Mouse (Mus musculus) hindbrain, embryonic 12.5 days (tissue): ENCODE measurements around the gene Fbxl16. TPM values are rescaled to one million over a fixed set of nuclear protein-coding genes. Genes with fewer than 3 reads are reported as not detected.

Experiments
- ATAC-seq: fragments of 200-750 bp; cut with Nextera tagmentation; 2 replicates; pipeline ENCODE4 v1.8.0; 2017; ENCODE audit warnings: moderate TSS enrichment; ENCODE audit not compliant: low FRiP score
- H3K27ac ChIP-seq: fragments of 300-500 bp; sonication (generic); 2 replicates; pipeline ENCODE4 v1.5.1; 2016; ENCODE audit warnings: mild to moderate bottlenecking
- H3K27me3 ChIP-seq: fragments of 300-500 bp; sonication (generic); 2 replicates; pipeline ENCODE4 v1.6.1; 2016; ENCODE audit warnings: mild to moderate bottlenecking
- H3K36me3 ChIP-seq: fragments of 300-500 bp; sonication (generic); 2 replicates; pipeline ENCODE4 v1.6.1; 2016; ENCODE audit warnings: mild to moderate bottlenecking
- H3K4me1 ChIP-seq: fragments of 300-500 bp; sonication (generic); 2 replicates; pipeline ENCODE4 v1.6.1; 2016
- H3K4me2 ChIP-seq: fragments of 300-500 bp; sonication (generic); replicated peaks from 2 replicates; pipeline ENCODE4 v1.6.1; 2016; ENCODE audit warnings: mild to moderate bottlenecking
- H3K4me3 ChIP-seq: fragments of 300-500 bp; sonication (generic); 2 replicates; pipeline ENCODE4 v1.5.1; 2016; ENCODE audit warnings: mild to moderate bottlenecking
- H3K9ac ChIP-seq: fragments of 300-500 bp; sonication (generic); 2 replicates; pipeline ENCODE4 v1.6.1; 2016; ENCODE audit warnings: mild to moderate bottlenecking, moderate library complexity
- H3K9me3 ChIP-seq: fragments of 300-500 bp; sonication (generic); replicated peaks from 2 replicates; pipeline ENCODE4 v1.6.1; 2016; ENCODE audit warnings: mild to moderate bottlenecking
- WGBS: fragments of 180-500 bp; shearing (Covaris S2); methylation state at CpG from one replicate; pipeline ENCODE4 v1.1.7; 2016; 5-methylcytosine and 5-hydroxymethylcytosine counted together
- polyA plus RNA-seq: library from polyadenylated mRNA; unstranded; fragments of >200 nt; fragmentation: Nextera tagmentation; extraction: Ambion mirVana; gene quantifications from 2 replicates; pipeline ENCODE4 v1.2.1, GENCODE M21; 2016

The Fbxl16 gene
- polyA plus RNA-seq, 1 experiment from 2014 or later, result 23.5 TPM

GRCm38 (mm10) chr17:25831451-25832281 is 22.8 kb downstream of the Fbxl16 start:
- Histone ChIP-seq H3K27me3 (no peaks in the 10 kb centered on the region), H3K4me3 (peak overlapping the region; percentile 73), H3K36me3 (peaks cover 46% of the 10 kb centered on the region), H3K9me3 (no peaks in the 10 kb centered on the region), H3K4me1 (peaks cover 79% of the 10 kb centered on the region), H3K4me2 (peak overlapping the region; percentile 89), H3K9ac (peak overlapping the region; percentile 84), H3K27ac (peak overlapping the region; percentile 96)
- no peak for ATAC-seq
- WGBS, result 64% methylated on average over 21 of the region's 21 CpGs

- Histone ChIP-seq H3K4me2 (peak overlapping the region; percentile 89), H3K27ac (peak overlapping the region; percentile 96), H3K9me3 (no peaks in the 10 kb centered on the region), H3K9ac (peak overlapping the region; percentile 84), H3K4me1 (peaks cover 81% of the 10 kb centered on the region), H3K27me3 (no peaks in the 10 kb centered on the region), H3K4me3 (peak overlapping the region; percentile 73), H3K36me3 (peaks cover 36% of the 10 kb centered on the region)
- under 1% methylated on average over 67 of the region's 77 CpGs for WGBS
- ATAC-seq, result peak; percentile 90
These were observed 23.8 kb downstream of the Fbxl16 start for GRCm38 (mm10) chr17:25832436-25833290.

- Histone ChIP-seq H3K4me2 (peak within 1 kb of the TSS; percentile 89), H3K27me3 (no peaks in the 10 kb centered on the region), H3K27ac (peak within 1 kb of the TSS; percentile 96), H3K36me3 (peaks cover 35% of the 10 kb centered on the region), H3K9me3 (no peaks in the 10 kb centered on the region), H3K4me3 (peak within 1 kb of the TSS; percentile 73), H3K4me1 (peaks cover 82% of the 10 kb centered on the region), H3K9ac (peak within 1 kb of the TSS; percentile 84)
- under 1% methylated on average over 24 of the region's 24 CpGs for WGBS
- peak; percentile 59 for ATAC-seq
These were observed 24.4 kb downstream of the Fbxl16 start, which contains the start of gene Stub1 for GRCm38 (mm10) chr17:25833291-25833663. Stub1 (minus strand) TSS chr17:25833404.

GRCm38 (mm10) chr17:25833961-25834594 is 25.2 kb downstream of the Fbxl16 start:
- Histone ChIP-seq H3K9ac (peak overlapping the region; percentile 84), H3K27me3 (no peaks in the 10 kb centered on the region), H3K4me3 (peak overlapping the region; percentile 73), H3K4me2 (peak overlapping the region; percentile 89), H3K4me1 (peaks cover 85% of the 10 kb centered on the region), H3K9me3 (no peaks in the 10 kb centered on the region), H3K36me3 (peaks cover 39% of the 10 kb centered on the region), H3K27ac (peak overlapping the region; percentile 96)
- ATAC-seq, result no peak
- WGBS, result 51% methylated on average over 6 of the region's 6 CpGs

GRCm38 (mm10) chr17:25834595-25835222 is 25.8 kb downstream of the Fbxl16 start:
- peak overlapping the region; percentile 73 for H3K4me3 ChIP-seq
- ATAC-seq, result no peak
- H3K9me3 ChIP-seq, result no peaks in the 10 kb centered on the region
- peaks cover 80% of the 10 kb centered on the region for H3K4me1 ChIP-seq
- peak overlapping the region; percentile 96; the same call in 1 of the 2 replicates for H3K27ac ChIP-seq
- peaks cover 42% of the 10 kb centered on the region for H3K36me3 ChIP-seq
- WGBS, result 90% methylated on average over 12 of the region's 12 CpGs
- H3K27me3 ChIP-seq, result no peaks in the 10 kb centered on the region
- peak overlapping the region; percentile 89 for H3K4me2 ChIP-seq
- peak overlapping the region; percentile 84 for H3K9ac ChIP-seq

- Histone ChIP-seq H3K9ac (peak overlapping the region; percentile 84), H3K27me3 (no peaks in the 10 kb centered on the region), H3K4me2 (peak overlapping the region; percentile 89; the same call in 1 of the 2 replicates), H3K4me1 (peaks cover 74% of the 10 kb centered on the region), H3K36me3 (peaks cover 42% of the 10 kb centered on the region), H3K4me3 (0 out of 2 replicates have a peak overlapping the region, but pooled peaks have one; percentile 73), H3K27ac (no peak overlapping the region), H3K9me3 (no peaks in the 10 kb centered on the region)
- no peak for ATAC-seq
- 93% methylated on average over 7 of the region's 7 CpGs for WGBS
These were observed 26.4 kb downstream of the Fbxl16 start for GRCm38 (mm10) chr17:25835301-25835700.

GRCm38 (mm10) chr17:25835816-25836215 is 26.9 kb downstream of the Fbxl16 start:
- Histone ChIP-seq H3K4me2 (peak overlapping the region; percentile 89; the same call in 1 of the 2 replicates), H3K4me1 (peaks cover 69% of the 10 kb centered on the region), H3K27me3 (no peaks in the 10 kb centered on the region), H3K27ac (peak overlapping the region; percentile 86; the same call in 1 of the 2 replicates), H3K36me3 (peaks cover 42% of the 10 kb centered on the region), H3K4me3 (no peak overlapping the region), H3K9me3 (no peaks in the 10 kb centered on the region), H3K9ac (peak overlapping the region; percentile 80; the same call in 1 of the 2 replicates)
- WGBS, result 95% methylated on average over 16 of the region's 16 CpGs
- ATAC-seq, result no peak

GRCm38 (mm10) chr17:25836397-25837075 is 27.7 kb downstream of the Fbxl16 start:
- Histone ChIP-seq H3K4me1 (peaks cover 62% of the 10 kb centered on the region), H3K27ac (peak overlapping the region; percentile 86), H3K4me3 (peak overlapping the region; percentile 41), H3K9me3 (no peaks in the 10 kb centered on the region), H3K9ac (peak overlapping the region; percentile 80), H3K4me2 (peak overlapping the region; percentile 82), H3K27me3 (no peaks in the 10 kb centered on the region), H3K36me3 (peaks cover 42% of the 10 kb centered on the region)
- 25% methylated on average over 22 of the region's 23 CpGs for WGBS
- no peak for ATAC-seq

GRCm38 (mm10) chr17:25837076-25837410 is 28.2 kb downstream of the Fbxl16 start, which contains the start of gene Rhbdl1:
Rhbdl1 (minus strand) TSS chr17:25837295.
- Histone ChIP-seq H3K4me3 (peak within 1 kb of the TSS; percentile 41), H3K4me1 (peaks cover 57% of the 10 kb centered on the region), H3K4me2 (peak within 1 kb of the TSS; percentile 82), H3K36me3 (peaks cover 45% of the 10 kb centered on the region), H3K9me3 (no peaks in the 10 kb centered on the region), H3K27me3 (no peaks in the 10 kb centered on the region), H3K27ac (peak within 1 kb of the TSS; percentile 86), H3K9ac (peak within 1 kb of the TSS; percentile 80)
- WGBS, result 2% methylated on average over 27 of the region's 29 CpGs
- peak; percentile 21; the same call in 1 of the 2 replicates for ATAC-seq

GRCm38 (mm10) chr17:25837533-25837932 is 28.6 kb downstream of the Fbxl16 start:
- H3K9ac ChIP-seq, result peak overlapping the region; percentile 80
- peak overlapping the region; percentile 82 for H3K4me2 ChIP-seq
- peaks cover 55% of the 10 kb centered on the region for H3K4me1 ChIP-seq
- no peaks in the 10 kb centered on the region for H3K27me3 ChIP-seq
- 24% methylated on average over 3 of the region's 3 CpGs for WGBS
- no peak for ATAC-seq
- peak overlapping the region; percentile 41 for H3K4me3 ChIP-seq
- peak overlapping the region; percentile 86 for H3K27ac ChIP-seq
- H3K36me3 ChIP-seq, result peaks cover 50% of the 10 kb centered on the region
- no peaks in the 10 kb centered on the region for H3K9me3 ChIP-seq

- Histone ChIP-seq H3K36me3 (peaks cover 51% of the 10 kb centered on the region), H3K9me3 (no peaks in the 10 kb centered on the region), H3K4me2 (no peak overlapping the region), H3K27me3 (no peaks in the 10 kb centered on the region), H3K4me3 (no peak overlapping the region), H3K4me1 (peaks cover 60% of the 10 kb centered on the region), H3K27ac (peak overlapping the region; percentile 13; the same call in 1 of the 2 replicates), H3K9ac (0 out of 2 replicates have a peak overlapping the region, but pooled peaks have one; percentile 13)
- 82% methylated on average over 4 of the region's 4 CpGs for WGBS
- ATAC-seq, result no peak
These were observed 30.0 kb downstream of the Fbxl16 start for GRCm38 (mm10) chr17:25838904-25839303.
